Mouse (Mus musculus) ovary, adult 2 months (tissue): ENCODE measurements around the gene Gjb3. TPM values are rescaled to one million over a fixed set of nuclear protein-coding genes. Genes with fewer than 3 reads are reported as not detected.

ENCODE experiments used
- polyA plus RNA-seq: library from polyadenylated mRNA; depleted of rRNA; stranded (reverse); fragments of >200 nt; gene quantifications from 2 replicates; pipeline ENCODE4 v1.2.3, GENCODE M21; 2012; rRNA removed

Gene Gjb3
- polyA plus RNA-seq = 0.94 and 1.4 TPM in 2 replicates

GRCm38 (mm10) chr4:127330181-127331100, at the start of gene Gjb3:
Gene Gjb3, minus strand, starts transcription at chr4:127330844.

DNA sequence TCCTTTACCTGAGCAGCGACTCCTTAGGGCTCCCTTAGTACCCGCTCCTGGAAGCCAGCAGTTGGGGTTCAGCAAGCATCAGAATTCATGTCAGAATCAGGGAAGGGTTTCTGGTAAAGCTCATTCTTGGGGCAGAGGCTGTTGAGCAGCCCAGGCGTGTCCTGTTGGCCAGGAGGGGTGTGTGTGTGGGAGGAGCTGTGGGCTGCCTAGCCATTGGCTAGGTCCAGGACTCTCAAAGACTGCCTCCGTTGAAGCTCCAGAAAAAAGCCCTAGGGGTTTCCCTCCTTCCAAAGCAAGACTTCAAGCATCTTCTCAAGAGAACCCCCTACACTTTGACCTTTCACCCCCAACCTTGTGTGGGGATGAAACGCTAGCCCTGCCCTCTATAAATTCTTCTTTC, 27.4 kb upstream of the Gjb3 start, which contains the start of gene Gjb5:
Gene Gjb5, minus strand, starts transcription at position 164 of the 400 bp plus-strand sequence.

DNA sequence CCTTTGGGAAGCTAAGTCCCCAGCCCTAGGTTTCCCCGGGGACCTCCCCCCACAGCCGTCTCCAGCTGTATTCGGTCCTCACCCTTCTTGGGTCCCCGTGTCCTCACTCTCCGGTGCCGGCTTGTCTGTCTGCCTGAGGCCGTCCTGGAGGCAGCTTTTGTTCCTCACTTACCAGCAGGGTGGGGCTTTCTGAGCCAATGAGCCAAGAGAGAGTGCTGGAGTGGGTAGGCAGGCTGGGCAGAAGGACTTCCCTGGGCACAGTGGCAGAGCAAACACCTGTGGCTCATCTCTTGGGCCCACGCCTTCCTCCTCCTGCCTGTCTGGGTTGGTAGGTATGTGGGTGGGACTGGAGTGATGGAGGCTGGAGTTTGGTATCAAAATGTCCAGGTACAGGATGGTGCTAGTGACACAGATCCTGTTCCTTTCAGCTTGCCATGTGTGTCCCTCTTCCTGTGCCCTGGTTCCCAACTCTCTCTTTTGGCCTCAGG, 23.4 kb upstream of the Gjb3 start, which contains the start of gene Gjb4:
Gene Gjb4, minus strand, starts transcription at position 131 of the 488 bp plus-strand sequence.

GRCm38 (mm10) chr4:127313861-127314260, 16.8 kb downstream of the Gjb3 start, which contains the start of gene Gja4:
Gene Gja4, minus strand, starts transcription at chr4:127314039.

Other genes starting within 250 kb of the Gjb3 start
- gene Tmem35b, start 207.2 kb downstream of the Gjb3 start, polyA plus RNA-seq = 16.1 and 23.1 TPM in 2 replicates
- gene Dlgap3, start 161.6 kb downstream of the Gjb3 start, polyA plus RNA-seq = 0.87 and 0.97 TPM in 2 replicates
- 41.0 and 44.4 TPM in 2 replicates for gene Smim12, start 87.1 kb downstream of the Gjb3 start, polyA plus RNA-seq
- 69.4 and 72.3 TPM in 2 replicates for gene Gja4, start 16.8 kb downstream of the Gjb3 start, polyA plus RNA-seq
- 0.37 and 0.90 TPM in 2 replicates for gene Gjb4, start 23.2 kb upstream of the Gjb3 start, polyA plus RNA-seq
- gene Gjb5, start 27.3 kb upstream of the Gjb3 start, polyA plus RNA-seq = 1.0 and 1.2 TPM in 2 replicates